Mouse (Mus musculus) layer of hippocampus, postnatal 14 days (tissue): Measurements from ENCODE around the gene Tspan18. TPM values are rescaled to one million over a fixed set of nuclear protein-coding genes. Genes with fewer than 3 reads are reported as not detected.

Source experiments
- DNase-seq, 2 experiments: peaks; one replicate each; pipeline ENCODE4 v3.0.0; 2021 to 2022; ENCODE audit warnings: low spot score in 2 of 2, mixed read lengths in 1 of 2
- total RNA-seq, 2 experiments: library from RNA; stranded (reverse); gene quantifications; 2 replicates each; pipeline ENCODE4 v1.2.3; 2021

Gene Tspan18
- total RNA-seq, 2 experiments from 2014 or later = 46.6 to 52.3 TPM

- no peak for DNase-seq
Observed at GRCm38 (mm10) chr2:93188020-93188760, 146.1 kb downstream of the Tspan18 start.

DNA sequence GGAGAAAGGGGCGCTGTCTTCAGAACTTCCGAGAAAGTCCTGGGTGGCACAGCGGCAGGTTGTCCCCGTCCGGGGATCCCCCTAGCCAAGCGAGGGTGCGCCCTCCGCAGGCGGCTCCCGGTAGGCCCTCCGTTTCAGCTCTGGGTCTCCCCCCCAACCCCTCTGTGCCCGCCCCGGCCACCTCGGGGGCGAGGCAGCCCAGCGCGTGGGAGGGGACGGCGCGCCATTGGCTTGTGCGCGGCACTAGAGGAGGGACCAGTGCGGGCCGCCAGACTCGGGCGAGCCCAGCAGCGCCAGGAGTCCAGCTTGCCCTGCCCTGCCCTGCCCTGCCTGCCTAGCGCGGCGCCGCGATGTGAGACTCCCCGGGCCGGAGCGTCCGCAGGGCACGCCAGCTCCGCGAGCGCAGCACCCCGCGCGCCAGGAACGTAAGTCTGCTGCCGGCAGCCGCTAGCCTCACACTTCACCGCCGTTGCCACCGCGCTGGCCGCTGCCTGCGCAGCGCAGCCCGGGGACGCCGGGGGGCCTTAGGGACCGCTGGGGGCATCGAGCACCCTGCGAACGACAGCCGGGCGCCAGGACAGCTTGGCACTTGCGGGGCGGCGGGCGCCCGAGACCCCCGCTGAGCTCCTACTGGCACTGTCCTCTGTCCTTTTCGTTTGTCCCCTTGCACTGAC lies 146.8 kb downstream of the Tspan18 start, which contains the start of gene Trp53i11:
TSS of gene Trp53i11 (plus strand) at position 226 of the 674 bp plus-strand sequence.
- peak; percentile 70 to 72 for DNase-seq

- no peak for DNase-seq
Observed at GRCm38 (mm10) chr2:93182859-93183258, 151.4 kb downstream of the Tspan18 start.

- DNase-seq = peak in 1 of 2 experiments; percentile 63
Observed at GRCm38 (mm10) chr2:93180077-93180844, 154.0 kb downstream of the Tspan18 start.

DNA sequence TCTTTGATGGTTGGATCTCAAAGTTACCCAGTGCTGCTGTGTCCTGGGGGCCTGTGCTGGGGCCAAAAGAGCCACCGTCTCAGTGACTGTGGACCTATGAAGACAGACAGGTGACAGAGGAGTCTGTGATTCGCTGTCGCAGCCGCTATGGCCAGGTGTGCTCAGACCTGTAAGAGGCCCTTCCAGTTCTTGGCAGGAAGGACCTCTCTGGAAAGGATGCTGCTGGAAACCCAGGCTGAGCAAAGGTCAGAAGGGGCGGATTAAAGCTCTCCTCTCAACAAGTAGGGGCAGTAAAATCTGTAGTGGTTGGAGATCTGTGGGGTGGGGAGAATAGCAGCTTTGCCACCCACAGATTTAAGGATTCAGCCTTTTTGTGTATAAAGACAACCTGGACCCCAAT lies 154.7 kb downstream of the Tspan18 start:
- DNase-seq = no peak

GRCm38 (mm10) chr2:93178313-93178677 lies 156.0 kb downstream of the Tspan18 start:
- no peak for DNase-seq

- DNase-seq = no peak
Observed at GRCm38 (mm10) chr2:93177668-93178312, 156.5 kb downstream of the Tspan18 start.

- no peak for DNase-seq
Observed at GRCm38 (mm10) chr2:93176871-93177667, 157.2 kb downstream of the Tspan18 start.

DNA sequence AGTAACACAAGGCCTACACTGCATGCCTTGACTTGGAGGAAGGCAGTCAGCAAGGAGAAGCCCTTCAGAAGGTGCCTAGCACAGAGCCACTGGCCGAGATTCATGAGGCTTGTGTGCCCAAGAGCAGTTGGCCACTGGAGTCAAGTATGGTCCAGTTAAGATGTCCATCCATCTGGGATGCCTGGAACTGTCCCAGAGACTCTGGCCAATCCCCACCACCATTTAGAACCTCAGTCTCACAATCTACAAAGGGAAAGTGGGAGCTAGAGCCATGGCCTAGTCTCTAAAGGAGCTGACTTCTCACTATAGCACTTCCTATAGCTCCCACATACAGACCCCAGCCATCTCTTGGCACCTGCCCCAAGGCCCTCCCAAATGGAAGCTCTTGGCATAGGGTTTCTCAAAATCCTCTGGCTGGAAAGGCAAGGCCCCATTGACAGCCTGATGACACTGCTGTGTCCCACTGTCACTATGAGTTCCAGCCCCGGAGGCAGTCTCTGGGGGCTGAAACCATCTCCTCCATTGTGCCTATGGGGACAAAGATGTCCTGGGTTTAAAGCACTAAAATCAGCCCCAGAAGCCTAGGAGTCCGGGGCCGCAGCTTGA lies 158.0 kb downstream of the Tspan18 start:
- DNase-seq = no peak

DNA sequence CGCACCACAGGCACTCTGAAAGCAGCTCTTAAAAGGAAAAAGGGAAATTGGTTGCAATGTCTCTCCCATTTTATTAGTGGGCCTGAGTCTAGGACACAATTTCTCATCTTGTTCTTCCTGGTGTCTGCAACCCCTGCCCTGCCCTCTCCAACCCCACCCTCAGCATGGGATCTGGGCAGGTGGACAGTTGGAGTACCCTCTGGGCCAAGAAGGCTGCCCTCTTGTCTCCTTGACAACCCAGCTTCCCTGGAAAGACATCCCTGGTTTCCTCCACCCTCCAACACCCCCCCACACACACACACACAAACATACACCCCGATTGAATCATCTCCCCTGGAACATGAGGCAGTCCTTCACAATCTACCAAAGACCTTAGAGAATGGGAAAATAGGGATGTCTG lies 158.6 kb downstream of the Tspan18 start:
- no peak for DNase-seq

DNA sequence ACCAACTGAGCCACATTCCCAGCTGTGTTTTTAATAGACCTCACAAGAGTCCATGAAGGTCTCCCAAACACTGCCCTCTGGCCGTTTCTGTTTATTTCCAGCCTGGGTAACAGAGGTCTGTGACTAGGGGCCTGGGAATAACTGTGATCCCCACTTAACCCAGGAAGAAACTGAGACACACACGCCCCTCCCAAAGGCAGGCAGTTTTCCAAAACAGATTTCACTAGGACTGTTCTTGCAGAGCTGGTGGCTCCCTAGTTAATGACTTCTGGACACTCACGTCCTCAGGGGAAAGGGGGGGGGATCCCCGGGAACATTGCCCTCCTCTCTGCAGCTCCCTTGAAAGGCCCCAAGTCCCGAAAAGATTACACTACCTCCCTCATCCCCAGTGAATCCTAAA lies 159.0 kb downstream of the Tspan18 start:
- DNase-seq = no peak

DNA sequence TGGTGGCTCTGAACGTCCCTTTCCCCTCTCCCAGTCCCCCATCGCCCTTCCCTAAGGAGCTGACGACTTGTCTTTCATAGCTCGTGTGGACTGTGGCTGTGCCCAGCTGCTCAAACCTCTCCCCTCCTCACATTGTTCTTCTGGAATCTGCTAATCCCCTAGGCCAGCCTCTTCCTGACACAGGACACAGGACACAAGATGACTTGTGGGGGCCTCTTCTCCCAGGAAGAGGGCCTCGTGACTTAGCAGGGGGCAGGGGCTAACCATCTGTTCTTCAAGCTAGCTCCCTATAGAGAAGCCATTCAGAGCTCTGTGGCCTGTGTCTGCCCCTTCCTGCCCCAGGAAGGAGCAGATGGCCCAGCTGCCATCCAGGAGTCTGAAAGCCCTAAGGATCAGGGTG lies 160.1 kb downstream of the Tspan18 start:
- DNase-seq = no peak

DNA sequence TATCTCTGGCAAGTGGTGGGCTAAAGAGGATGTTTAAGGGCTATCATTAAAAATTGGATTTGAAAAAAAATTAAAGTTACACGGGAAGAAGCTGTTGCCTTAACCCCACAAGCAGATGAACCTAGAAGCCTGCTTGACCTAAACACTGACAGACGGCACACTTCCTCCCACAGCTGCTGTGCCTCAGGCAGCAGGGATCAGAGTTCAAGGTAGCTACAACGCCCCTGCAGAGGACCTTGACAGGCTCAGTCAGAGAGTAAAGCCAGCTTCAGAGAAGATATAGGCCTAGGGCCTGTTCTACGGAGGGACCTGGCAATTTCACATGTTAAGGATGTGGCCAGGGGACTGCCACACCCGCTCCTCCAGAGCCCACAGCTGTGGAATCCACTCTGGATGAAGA lies 161.8 kb downstream of the Tspan18 start:
- DNase-seq = no peak

GRCm38 (mm10) chr2:93171929-93172328 lies 162.4 kb downstream of the Tspan18 start:
- DNase-seq = peak in 1 of 2 experiments; percentile 70

DNA sequence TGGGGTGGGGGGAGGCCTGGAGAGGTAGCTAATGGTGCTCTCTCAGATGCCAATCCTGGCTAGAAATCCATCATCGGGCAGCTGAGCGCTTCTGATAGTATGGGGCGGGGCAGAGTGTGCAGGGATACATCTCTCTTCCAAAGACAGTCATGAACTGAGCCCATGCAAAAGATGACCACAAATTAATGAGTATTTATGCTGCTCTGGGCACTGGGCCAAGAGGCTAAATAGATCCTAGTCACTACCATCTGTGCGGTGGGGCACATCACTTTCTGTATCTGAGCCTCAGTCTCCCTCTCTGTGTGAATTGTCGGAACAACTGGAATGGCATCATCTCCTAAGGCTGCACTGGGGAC lies 163.5 kb downstream of the Tspan18 start:
- no peak for DNase-seq

DNA sequence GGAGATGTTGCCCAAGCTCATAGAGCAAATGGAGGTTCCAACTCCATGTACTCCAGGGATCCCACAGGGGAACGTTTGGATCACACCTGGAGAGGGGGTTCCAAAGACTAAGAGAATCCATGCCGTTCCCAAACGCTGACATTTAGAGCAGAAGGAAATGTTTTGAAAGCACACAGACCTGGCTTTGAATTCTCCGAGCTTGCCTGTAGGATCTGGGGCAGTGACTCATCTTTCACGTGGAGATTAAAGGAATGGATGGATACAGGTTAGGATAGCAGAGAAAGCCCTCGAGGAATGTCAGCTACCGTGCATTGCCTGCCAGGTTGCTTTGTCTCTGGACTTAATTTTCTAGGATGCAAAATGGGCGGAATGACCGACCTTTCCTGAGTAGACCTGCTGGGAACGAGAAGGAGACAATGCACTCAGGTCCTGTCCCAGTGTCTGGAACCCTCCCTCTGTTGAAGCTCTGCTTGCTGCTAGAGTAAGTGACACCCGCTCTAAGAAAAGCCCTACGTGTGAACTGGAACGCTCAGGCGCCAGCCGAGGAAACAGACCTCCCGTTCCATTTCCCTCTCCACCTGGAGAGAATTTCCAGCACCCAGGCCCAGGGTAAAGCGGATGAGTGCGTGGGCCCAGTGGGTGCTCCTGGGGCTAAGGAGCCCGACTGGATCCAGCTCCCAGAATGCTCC lies 164.0 kb downstream of the Tspan18 start:
- no peak for DNase-seq

GRCm38 (mm10) chr2:93166734-93167406 lies 167.4 kb downstream of the Tspan18 start:
- DNase-seq = no peak

DNA sequence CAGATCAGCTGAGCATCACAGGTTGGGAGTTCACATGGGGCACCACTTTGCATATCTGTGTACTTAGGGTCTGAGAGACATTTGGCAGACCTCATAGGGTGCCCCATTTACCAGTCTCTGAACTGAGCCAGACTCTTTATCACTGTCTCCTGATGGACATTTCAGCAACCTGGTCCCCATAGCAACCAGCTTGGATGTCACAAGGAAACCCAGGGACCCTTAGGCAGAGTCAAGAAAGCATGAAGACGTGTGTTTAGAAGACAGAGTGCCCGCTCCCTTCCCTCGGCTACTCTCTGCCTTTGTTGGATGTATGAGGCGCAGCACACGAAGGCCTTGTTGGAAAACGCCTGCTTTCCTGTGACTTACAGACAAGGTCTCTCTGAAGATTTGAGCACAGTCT lies 168.0 kb downstream of the Tspan18 start:
- no peak for DNase-seq

- no peak for DNase-seq
Observed at GRCm38 (mm10) chr2:93163750-93164335, 170.5 kb downstream of the Tspan18 start.
